Mouse (Mus musculus): Measurements from ENCODE around the gene Bmp6. TPM values are rescaled to one million over a fixed set of nuclear protein-coding genes. Genes with fewer than 3 reads are reported as not detected.

Bmp6 gene
- polyA plus RNA-seq, 1 experiment: 1.8 TPM

GRCm38 (mm10) chr13:38496715-38497114 lies 151.8 kb downstream of the Bmp6 start:
- H3K4me1 ChIP-seq (ENCODE audit: control insufficient read depth, insufficient read depth, low read length): no peaks in the 10 kb centered on the region
- no peak overlapping the region for H3K27ac ChIP-seq (ENCODE audit: insufficient read depth, low read length)
- no peak overlapping the region for H3K4me3 ChIP-seq (ENCODE audit: insufficient read depth, low read length)
- TF ChIP-seq POLR2A (IDR thresholded peaks at IDR 0.05; ENCODE audit: low read depth, low read length) (no peak), CTCF (IDR thresholded peaks at IDR 0.05; ENCODE audit: borderline replicate concordance, insufficient read depth, low read length) (no peak)

- Histone ChIP-seq H3K4me1 (ENCODE audit: control insufficient read depth, insufficient read depth, low read length) (peaks cover 7% of the 10 kb centered on the region), H3K4me3 (ENCODE audit: insufficient read depth, low read length) (no peak overlapping the region), H3K27ac (ENCODE audit: insufficient read depth, low read length) (no peak overlapping the region)
- TF ChIP-seq POLR2A (IDR thresholded peaks at IDR 0.05; ENCODE audit: low read depth, low read length) (no peak), CTCF (IDR thresholded peaks at IDR 0.05; ENCODE audit: borderline replicate concordance, insufficient read depth, low read length) (no peak)
Observed at GRCm38 (mm10) chr13:38501314-38501713, 156.4 kb downstream of the Bmp6 start.

GRCm38 (mm10) chr13:38503137-38503849 lies 158.4 kb downstream of the Bmp6 start:
- TF ChIP-seq CTCF (IDR thresholded peaks at IDR 0.05; ENCODE audit: borderline replicate concordance, insufficient read depth, low read length): no peak
- TF ChIP-seq POLR2A (IDR thresholded peaks at IDR 0.05; ENCODE audit: low read depth, low read length): no peak
- H3K27ac ChIP-seq (ENCODE audit: insufficient read depth, low read length): no peak overlapping the region
- no peak overlapping the region for H3K4me3 ChIP-seq (ENCODE audit: insufficient read depth, low read length)
- H3K4me1 ChIP-seq (ENCODE audit: control insufficient read depth, insufficient read depth, low read length): peaks cover 7% of the 10 kb centered on the region

- no peak for TF ChIP-seq POLR2A (IDR thresholded peaks at IDR 0.05; ENCODE audit: low read depth, low read length)
- TF ChIP-seq CTCF (IDR thresholded peaks at IDR 0.05; ENCODE audit: borderline replicate concordance, insufficient read depth, low read length): no peak
- H3K4me1 ChIP-seq (ENCODE audit: control insufficient read depth, insufficient read depth, low read length): peaks cover 7% of the 10 kb centered on the region
- no peak overlapping the region for H3K4me3 ChIP-seq (ENCODE audit: insufficient read depth, low read length)
- H3K27ac ChIP-seq (ENCODE audit: insufficient read depth, low read length): no peak overlapping the region
Observed at GRCm38 (mm10) chr13:38506320-38506719, 161.4 kb downstream of the Bmp6 start.

- Histone ChIP-seq H3K4me3 (ENCODE audit: insufficient read depth, low read length) (no peak overlapping the region), H3K4me1 (ENCODE audit: control insufficient read depth, insufficient read depth, low read length) (peaks cover 7% of the 10 kb centered on the region), H3K27ac (ENCODE audit: insufficient read depth, low read length) (no peak overlapping the region)
- no peak for TF ChIP-seq CTCF (IDR thresholded peaks at IDR 0.05; ENCODE audit: borderline replicate concordance, insufficient read depth, low read length)
- no peak for TF ChIP-seq POLR2A (IDR thresholded peaks at IDR 0.05; ENCODE audit: low read depth, low read length)
Observed at GRCm38 (mm10) chr13:38506936-38507335, 162.0 kb downstream of the Bmp6 start.

GRCm38 (mm10) chr13:38509681-38510341 lies 164.9 kb downstream of the Bmp6 start:
- TF ChIP-seq CTCF (IDR thresholded peaks at IDR 0.05; ENCODE audit: borderline replicate concordance, insufficient read depth, low read length) (no peak), POLR2A (IDR thresholded peaks at IDR 0.05; ENCODE audit: low read depth, low read length) (no peak)
- Histone ChIP-seq H3K27ac (ENCODE audit: insufficient read depth, low read length) (no peak overlapping the region), H3K4me1 (ENCODE audit: control insufficient read depth, insufficient read depth, low read length) (no peaks in the 10 kb centered on the region), H3K4me3 (ENCODE audit: insufficient read depth, low read length) (no peak overlapping the region)

- H3K4me1 ChIP-seq (ENCODE audit: control insufficient read depth, insufficient read depth, low read length): no peaks in the 10 kb centered on the region
- H3K27ac ChIP-seq (ENCODE audit: insufficient read depth, low read length): no peak overlapping the region
- H3K4me3 ChIP-seq (ENCODE audit: insufficient read depth, low read length): no peak overlapping the region
- TF ChIP-seq CTCF (IDR thresholded peaks at IDR 0.05; ENCODE audit: borderline replicate concordance, insufficient read depth, low read length): no peak
- TF ChIP-seq POLR2A (IDR thresholded peaks at IDR 0.05; ENCODE audit: low read depth, low read length): no peak
Observed at GRCm38 (mm10) chr13:38511979-38512378, 167.1 kb downstream of the Bmp6 start.

- TF ChIP-seq POLR2A (IDR thresholded peaks at IDR 0.05; ENCODE audit: low read depth, low read length) (no peak), CTCF (IDR thresholded peaks at IDR 0.05; ENCODE audit: borderline replicate concordance, insufficient read depth, low read length) (no peak)
- no peak overlapping the region for H3K4me3 ChIP-seq (ENCODE audit: insufficient read depth, low read length)
- no peak overlapping the region for H3K27ac ChIP-seq (ENCODE audit: insufficient read depth, low read length)
- H3K4me1 ChIP-seq (ENCODE audit: control insufficient read depth, insufficient read depth, low read length): no peaks in the 10 kb centered on the region
Observed at GRCm38 (mm10) chr13:38513921-38514320, 169.0 kb downstream of the Bmp6 start.

GRCm38 (mm10) chr13:38515431-38515830 lies 170.5 kb downstream of the Bmp6 start:
- H3K4me3 ChIP-seq (ENCODE audit: insufficient read depth, low read length): no peak overlapping the region
- no peak overlapping the region for H3K27ac ChIP-seq (ENCODE audit: insufficient read depth, low read length)
- no peaks in the 10 kb centered on the region for H3K4me1 ChIP-seq (ENCODE audit: control insufficient read depth, insufficient read depth, low read length)
- TF ChIP-seq POLR2A (IDR thresholded peaks at IDR 0.05; ENCODE audit: low read depth, low read length) (no peak), CTCF (IDR thresholded peaks at IDR 0.05; ENCODE audit: borderline replicate concordance, insufficient read depth, low read length) (no peak)

- H3K4me1 ChIP-seq (ENCODE audit: control insufficient read depth, insufficient read depth, low read length): no peaks in the 10 kb centered on the region
- no peak for TF ChIP-seq CTCF (IDR thresholded peaks at IDR 0.05; ENCODE audit: borderline replicate concordance, insufficient read depth, low read length)
- no peak for TF ChIP-seq POLR2A (IDR thresholded peaks at IDR 0.05; ENCODE audit: low read depth, low read length)
- no peak overlapping the region for H3K4me3 ChIP-seq (ENCODE audit: insufficient read depth, low read length)
- H3K27ac ChIP-seq (ENCODE audit: insufficient read depth, low read length): no peak overlapping the region
Observed at GRCm38 (mm10) chr13:38515845-38516244, 170.9 kb downstream of the Bmp6 start.
